Mouse (Mus musculus) CD8-positive naive resting alpha-beta T cell, adult 2 months (primary cell): ENCODE data around the gene C1ql1.

ENCODE experiments used
- DNase-seq, 2 experiments: peaks; one replicate each; pipeline ENCODE4 v3.0.0; 2022; ENCODE audit warnings: low read depth in 2 of 2, low spot score in 2 of 2

The C1ql1 gene

DNA sequence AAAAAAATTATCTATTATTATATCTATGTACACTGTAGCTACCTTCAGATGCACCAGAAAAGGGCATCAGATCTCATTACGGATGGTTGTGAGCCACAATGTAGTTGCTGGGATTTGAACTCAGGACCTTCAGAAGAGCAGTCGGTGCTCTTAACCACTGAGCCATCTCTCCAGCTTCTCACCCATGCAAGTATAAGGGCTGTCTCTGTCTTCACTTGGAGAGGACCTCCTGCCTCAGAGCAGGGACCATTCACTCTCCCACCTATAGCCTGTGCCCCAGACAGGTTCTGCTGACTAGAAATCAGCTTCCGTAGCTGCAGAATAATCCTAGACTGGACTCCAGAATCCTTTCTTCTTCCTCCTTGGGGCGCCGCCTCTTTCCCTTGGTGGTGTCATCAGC lies 44.4 kb downstream of the C1ql1 start:
- no peak for DNase-seq

DNA sequence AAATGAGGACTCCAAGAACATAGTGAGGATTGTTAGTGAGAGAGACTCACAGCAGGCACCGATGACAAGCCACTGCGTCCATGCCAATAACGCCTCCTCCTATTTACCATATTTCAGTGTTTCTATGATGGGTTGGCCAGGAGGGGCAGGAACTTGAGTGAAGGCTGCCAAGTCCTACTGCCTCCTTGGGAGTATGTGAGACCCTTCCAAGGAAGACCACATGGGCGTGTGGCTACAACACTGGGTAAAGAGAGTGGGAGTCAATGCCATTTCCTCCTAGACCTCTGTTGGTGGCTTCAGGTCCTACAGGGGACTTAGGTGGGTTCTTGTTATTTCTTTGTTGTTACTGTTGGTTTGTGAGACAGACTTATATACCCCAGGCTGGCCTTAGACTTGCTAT lies 45.3 kb downstream of the C1ql1 start:
- DNase-seq = no peak

DNA sequence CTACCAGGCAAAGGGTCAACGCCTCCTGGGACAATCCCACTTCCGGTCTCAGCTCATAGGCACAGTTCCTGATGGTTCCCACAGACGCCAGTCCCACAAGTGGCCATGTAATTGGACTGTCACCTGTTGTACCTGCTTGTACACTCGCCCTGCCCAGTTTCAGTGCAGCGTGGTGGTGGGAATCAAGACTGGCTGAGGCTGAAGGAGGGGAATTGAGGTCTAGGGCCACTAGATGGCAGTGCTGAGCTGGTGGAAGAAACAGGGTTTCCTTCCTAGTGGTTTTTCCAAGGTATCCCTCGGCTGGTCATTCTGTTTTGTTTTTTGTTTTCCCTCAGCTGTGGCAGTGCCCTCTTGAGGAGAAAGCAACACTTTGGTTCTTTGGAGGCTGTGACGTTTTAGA lies 45.7 kb downstream of the C1ql1 start, which contains the start of gene Gfap:
Gene Gfap, minus strand, starts transcription at position 150 of the 400 bp plus-strand sequence.
- peak; percentile 29 to 43 for DNase-seq

DNA sequence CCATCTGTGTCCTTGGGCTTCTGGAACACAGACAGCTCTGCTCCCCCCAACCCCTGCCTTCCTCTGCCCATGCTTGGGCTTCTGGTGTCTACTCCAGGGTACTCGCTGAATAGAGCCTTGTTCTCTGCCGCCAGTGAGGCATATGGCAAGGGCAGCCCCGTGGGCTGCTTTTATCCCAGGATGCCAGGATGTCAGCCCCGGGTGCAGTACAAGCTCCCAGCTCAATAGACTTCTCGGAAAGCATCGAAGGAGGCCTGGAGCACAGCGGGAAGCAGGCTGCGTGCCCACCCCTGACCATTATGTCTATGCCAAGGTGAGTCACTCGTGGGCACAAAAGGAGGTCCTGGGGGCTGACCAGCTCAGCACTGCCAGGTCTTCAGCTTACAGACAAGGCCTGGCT lies 48.1 kb downstream of the C1ql1 start:
- no peak for DNase-seq

DNA sequence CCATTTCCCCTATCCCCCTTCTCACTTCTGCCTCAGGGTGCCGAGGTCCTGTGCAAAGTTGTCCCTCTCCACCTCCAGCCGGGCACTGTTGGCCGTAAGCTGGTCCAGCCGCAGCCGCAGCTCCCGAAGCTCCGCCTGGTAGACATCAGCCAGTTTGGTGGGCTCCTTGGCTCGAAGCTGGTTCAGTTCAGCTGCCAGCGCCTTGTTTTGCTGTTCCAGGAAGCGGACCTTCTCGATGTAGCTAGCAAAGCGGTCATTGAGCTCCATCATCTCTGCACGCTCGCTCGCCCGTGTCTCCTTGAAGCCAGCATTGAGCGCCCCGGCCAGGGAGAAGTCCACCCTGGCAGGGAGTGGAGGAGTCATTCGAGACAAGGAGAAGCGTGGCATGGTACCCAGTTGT lies 49.8 kb downstream of the C1ql1 start:
- no peak for DNase-seq

DNA sequence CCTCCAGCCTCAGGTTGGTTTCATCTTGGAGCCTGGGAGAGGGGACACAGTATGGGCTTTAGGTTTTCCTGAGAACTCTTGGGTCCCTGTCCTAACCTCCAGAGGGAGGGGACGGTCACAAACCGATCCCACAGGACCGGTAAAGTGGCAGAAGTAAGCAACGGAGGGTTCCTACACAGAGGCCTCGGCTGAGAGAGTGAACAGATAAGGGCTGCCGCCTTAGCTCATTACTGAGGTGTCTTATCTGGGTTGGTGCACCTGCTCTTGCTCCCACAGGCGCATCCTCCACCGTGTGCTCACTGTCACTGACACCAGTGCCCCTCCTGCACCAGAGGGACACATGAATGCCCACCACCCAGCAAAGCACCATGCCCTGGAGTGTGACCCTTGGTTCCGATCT lies 50.7 kb downstream of the C1ql1 start:
- DNase-seq = no peak

DNA sequence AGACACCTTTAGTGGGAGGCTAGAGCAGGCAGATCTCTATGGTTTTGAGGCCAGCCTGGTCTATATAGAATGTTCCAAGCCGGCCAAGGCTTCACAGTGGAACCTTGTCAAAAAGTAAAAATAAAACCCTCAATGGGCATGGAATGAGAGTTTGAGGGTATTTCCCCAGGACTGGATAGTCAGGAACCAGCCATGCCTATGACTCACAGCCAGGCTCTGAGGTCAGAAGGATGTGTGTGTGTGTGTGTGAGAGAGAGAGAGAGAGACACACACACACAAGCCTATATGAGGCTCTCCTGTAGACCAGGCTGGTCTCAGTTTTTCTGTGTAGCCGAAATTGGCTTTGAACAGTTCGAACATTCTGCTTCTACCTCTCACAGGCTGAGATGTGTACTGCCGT lies 51.8 kb downstream of the C1ql1 start:
- DNase-seq = no peak

DNA sequence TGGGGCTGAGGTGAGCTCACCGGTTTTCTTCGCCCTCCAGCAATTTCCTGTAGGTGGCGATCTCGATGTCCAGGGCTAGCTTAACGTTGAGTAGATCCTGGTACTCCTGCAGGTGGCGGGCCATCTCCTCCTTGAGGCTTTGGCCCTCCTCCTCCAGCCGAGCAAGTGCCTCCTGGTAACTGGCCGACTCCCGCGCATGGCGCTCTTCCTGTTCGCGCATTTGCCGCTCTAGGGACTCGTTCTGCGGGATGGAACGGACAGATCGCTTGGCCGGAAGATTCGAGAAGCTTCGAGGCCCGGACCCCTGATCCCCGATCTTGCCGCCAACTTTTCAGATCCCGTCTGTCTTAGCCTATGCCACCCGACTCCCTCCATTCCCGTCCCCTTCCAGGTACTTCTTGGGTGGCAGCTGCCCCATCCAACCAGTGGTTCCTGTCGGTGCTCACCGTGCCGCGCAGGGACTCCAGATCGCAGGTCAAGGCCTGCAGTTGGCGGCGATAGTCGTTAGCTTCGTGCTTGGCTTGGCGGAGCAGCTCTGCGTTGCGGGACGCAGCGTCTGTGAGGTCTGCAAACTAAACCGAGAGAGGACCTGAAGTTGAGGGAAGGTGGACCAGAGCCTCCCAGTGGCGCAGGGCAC lies 53.4 kb downstream of the C1ql1 start:
- DNase-seq = peak; percentile 28 to 39

DNA sequence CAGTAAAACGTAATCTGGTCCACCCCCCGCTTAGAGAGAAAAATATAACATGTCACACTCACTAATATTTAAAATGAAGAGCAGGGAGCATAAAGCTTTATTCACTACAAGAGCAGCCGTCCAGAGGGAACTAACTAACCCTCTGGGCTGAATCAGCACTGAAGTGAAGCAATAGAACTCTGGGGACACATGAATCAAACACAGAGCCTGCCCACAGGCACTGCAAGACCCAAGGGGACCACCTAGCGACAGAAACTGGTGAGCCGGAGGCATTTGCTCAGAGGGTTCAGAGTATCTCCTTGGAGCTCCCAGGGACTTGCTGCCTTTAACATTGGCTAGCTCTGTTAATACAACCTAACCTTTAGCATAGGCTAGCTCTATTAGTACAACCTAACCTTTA lies 56.4 kb downstream of the C1ql1 start:
- DNase-seq = no peak
